Mouse (Mus musculus) kidney, adult 8-10 months (tissue): ENCODE measurements around the gene Tarbp2.
A peak's percentile ranks its signal among the peaks of the same experiment; 100 is the strongest.

Source experiments
- DNase-seq, 2 experiments: peaks; one replicate each; pipeline ENCODE4 v3.0.0; 2022

The Tarbp2 gene

DNA sequence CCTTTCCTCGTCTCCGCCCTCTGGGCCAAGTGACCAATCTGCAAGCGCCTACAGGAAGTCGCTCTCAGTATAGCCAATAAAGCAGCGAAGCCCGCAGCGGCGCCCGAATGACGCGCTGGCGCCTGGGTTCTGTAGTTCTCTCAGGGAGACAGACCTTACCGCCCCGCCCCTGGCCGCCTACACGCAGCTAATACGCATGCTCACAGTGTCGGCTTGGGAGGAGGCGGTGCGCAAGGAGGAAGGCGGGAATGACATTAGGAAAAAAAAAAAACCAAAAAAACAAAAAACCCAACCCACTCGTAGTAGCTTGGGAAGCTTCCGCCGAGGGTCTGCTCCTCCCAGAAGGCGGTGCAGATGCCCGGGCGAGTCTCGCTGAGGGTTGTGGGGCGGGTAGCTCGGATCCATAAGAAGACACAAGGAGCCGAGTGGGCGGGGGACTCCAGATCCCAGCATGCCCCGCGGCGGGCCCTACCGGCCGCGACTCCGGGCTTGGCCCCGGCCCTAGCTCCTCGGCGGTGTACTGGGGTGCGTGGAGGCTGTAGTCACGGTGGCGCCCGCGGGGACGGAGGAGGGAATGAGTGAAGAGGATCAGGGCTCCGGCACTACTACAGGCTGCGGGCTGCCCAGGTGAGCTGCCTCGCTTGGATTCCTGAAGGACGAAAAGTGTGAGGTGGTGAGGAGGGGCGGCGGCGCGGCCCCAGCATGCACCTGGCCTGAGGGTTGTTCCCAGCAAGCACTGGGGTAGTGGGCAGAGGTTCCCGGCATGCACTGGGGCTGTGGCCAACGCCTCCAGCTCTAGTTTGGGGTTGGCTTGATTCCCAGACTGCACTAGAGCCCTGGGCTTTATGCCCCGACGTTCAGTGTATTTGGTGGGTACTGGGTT is at the start of gene Tarbp2:
Tarbp2 (plus strand) TSS at position 217 of the 883 bp plus-strand sequence.
- DNase-seq: peak; percentile 100

DNA sequence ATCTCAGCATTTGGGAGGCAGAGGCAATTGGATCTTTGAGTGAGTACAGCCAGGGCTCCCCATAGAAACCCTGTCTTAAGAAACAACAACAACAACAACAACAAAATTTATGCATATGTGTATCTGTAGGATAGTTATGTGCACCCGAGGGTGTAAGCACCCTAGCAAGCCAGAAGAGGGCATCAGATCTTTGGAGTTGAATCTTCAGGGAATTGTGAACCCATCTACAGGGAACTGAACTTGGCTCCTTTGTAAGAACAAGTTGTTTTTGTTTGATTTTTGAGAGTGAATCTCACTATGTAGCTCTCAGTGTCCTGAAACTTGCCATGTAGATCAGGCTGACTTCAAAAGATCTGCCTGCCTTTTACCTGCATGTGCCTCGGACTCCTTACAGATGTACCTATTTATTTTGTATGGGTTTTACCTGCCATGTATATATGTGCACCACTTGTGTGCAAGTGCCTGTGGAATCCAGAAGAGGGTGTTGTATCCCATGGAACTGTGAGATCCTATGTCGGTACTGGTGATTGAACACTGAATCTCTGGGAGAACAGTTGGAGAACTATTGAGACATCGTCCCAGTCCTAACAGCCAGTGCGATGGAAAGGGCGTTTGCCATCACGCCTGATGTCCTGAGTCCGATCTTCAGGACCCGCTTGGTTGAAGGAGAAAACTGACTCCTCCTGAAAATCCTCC is 49.2 kb upstream of the Tarbp2 start:
- DNase-seq: no peak

DNA sequence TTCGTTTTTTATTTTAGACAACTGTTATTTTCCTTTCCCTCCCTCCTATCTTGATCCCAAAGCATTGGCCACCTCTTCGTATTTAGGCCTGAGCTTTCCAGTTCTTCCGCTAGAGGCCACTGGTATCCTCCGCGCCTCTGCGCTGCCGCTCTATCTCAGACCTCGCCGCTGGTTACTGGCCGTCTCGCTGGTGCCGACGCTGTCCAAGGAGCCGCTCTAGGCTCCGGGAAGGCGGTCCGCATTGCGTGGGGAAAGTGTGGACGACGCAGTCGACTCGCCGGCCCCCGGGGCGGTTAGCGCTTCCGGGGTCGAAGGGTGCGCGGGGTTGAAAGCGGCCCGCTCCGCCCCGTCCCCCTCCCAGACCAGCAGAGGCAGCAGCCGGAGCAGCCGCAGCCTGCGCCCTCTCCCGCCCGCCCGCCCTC is 47.8 kb upstream of the Tarbp2 start, which contains the start of gene Pcbp2:
Pcbp2 (plus strand) TSS at position 357 of the 422 bp plus-strand sequence.
- peak; percentile 96 for DNase-seq

DNA sequence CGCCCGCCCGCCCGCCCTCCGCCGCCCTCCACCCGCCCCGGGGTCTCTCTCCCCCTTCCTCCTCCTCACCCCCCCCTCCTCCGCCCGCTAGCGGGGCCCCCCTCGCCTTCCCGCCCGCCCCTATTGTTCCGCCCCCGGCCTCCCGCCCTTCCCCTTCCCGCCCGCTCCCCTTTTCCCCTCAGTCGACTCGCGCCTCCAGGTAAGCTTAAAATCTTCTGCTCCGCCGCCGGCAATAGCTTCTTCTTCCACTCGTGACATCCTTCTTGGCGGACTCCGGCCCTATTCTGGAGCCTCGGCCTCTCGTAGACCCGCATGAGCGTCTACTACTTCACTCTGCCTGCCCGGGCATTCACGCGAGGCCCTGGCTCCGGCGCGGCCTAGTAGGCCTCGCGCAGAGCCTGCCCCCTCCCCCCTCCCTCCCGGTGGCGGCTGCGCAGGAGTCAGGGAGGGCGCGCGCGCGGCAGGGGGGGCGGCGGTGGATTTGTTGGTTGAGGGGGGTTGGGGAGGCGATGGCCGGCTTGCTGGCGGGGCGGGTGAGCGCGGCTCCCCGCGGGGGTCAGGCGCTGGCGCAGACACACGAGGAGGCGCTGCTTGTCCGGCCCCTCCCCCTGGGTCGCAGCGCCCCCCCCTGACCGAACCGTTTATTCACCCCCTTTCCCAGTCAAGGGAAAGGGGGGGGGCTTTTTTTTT is 47.2 kb upstream of the Tarbp2 start:
- DNase-seq: peak; percentile 69 to 73

DNA sequence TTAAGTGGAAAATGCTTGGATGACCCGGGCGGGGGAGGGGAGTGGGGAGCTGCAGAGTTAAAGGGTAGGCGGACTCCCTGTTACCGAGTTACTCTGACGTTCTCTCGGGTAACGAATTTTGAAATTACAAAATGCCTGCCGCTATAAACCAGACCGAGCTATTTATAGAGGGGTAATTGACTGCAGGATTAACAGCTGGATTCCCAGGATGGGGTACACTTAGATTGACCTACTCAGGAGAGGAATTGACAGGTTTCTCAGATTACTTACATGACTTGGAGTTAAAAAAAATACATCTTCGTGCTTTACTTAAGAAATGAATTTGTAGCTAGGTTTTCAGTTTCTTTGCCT is 46.7 kb upstream of the Tarbp2 start:
- no peak for DNase-seq

DNA sequence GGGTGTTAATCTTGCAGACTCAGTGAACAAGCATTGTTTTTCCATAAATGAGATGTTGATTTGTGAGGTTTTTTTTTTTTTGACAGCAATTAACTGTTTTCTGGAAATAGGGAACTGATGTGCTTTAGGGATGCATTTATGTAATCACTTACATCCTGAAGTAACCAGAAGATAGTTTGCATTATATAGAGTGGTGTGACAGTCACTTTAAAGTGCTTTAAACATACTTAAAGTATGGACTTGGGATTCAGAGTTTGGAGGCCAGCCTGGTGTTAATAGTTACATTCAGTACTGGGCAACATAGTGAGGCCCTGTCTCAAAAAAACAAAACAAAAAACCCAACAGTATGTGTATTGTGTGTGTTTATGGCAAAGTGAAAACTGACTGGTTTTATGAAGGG is 46.3 kb upstream of the Tarbp2 start:
- no peak for DNase-seq

DNA sequence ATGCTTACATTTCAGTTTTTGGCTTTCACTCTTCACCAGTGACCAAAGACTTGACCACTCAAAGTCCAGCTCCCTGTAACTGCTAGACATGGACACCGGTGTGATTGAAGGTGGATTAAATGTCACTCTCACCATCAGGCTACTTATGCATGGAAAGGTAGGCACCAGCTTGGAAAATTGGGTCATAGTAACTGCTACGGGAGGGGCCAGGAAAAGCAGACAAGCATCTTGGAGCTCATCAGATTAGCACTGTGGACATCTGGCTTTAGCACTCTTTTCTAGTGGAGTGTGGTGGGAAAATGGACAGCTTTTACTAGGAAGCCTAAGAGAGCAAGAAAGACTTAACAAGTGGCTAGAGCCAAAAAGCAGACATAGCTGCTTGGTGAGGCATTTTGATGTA is 44.7 kb upstream of the Tarbp2 start:
- DNase-seq: no peak

DNA sequence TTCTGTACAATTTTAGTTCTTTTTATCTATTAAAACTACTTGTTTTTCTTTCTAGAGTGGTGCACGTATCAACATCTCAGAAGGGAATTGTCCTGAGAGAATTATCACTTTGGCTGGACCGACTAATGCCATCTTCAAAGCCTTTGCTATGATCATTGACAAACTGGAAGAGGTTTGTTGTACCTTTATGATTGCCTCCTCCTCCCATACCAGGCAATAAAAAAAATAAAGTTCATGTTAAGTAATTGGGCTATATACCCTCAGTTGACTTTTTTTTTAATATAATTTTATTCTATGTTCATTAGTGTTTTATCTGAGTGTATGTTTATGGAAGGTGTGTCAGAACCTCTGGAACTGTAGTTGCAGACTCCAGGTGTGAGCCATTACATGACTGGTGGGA is 43.5 kb upstream of the Tarbp2 start:
- no peak for DNase-seq

DNA sequence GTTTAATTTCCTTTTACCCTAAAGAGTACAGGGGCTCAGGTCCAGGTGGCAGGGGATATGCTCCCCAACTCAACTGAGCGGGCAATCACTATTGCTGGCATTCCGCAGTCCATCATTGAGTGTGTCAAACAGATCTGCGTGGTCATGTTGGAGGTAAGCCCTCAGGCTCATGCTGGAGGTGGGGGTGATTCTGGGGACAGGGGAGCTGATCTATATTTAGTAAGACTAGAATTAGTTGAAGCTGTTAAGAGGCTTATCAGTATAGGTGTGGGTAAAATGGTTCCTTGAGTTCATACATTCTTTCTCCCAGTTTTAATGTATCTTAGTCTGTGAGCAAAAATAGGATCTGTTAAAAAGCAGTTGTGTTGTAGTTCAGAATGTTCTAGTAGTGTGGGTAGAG is 34.9 kb upstream of the Tarbp2 start:
- DNase-seq: no peak

DNA sequence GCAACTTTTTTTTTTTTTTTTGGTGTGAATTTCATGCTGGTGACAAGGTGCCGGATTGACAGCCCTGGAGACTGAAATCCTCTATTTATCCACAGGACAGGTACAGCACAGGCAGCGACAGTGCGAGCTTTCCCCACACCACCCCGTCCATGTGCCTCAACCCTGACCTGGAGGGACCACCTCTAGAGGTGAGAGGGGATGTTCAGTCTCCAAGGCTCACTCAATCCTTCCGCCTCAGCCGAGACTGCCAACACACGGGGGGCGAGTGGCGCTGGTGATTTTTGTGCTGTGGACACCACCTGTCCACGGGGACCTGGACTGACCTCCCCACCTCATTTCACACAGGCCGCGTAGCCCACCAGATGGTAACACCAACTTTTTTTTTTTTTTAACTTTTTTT is 32.1 kb upstream of the Tarbp2 start:
- no peak for DNase-seq

DNA sequence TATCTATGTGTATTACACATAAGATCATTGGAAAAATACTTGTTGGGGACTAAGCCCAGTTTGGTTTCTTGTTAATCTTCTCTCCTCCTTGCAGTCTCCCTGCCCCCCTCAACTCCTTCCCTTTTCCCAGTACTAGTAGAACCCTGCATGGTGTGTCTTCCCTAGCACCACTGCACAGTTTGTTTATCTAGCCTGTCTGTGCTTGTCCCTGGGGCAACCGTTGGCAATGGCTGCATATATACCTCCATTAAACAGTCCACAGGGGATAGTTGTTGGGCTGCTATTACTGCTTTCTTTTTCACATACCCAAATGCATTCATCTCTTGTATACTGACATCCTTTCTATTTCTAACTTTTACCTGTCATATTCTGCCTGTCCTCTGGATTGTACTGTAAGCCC is 30.3 kb upstream of the Tarbp2 start:
- no peak for DNase-seq

DNA sequence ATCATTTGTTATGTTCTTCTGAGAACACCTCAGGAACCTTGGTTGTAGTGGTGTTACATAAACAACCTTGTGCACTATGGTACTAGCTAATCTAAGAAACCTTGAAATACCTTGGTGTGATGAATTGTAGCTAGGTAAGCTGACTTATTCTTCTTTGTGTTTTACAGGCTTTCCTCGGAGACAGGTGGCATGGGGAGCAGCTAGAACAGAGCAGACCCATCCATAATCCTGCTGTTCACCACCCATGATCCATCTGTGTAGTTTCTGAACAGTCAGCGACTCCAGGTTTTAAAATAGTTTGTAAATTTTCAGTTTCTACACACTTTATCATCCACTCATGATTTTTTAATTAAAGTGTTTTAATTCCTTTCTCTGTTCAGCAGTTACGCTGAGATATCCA is 19.7 kb upstream of the Tarbp2 start:
- DNase-seq: no peak

DNA sequence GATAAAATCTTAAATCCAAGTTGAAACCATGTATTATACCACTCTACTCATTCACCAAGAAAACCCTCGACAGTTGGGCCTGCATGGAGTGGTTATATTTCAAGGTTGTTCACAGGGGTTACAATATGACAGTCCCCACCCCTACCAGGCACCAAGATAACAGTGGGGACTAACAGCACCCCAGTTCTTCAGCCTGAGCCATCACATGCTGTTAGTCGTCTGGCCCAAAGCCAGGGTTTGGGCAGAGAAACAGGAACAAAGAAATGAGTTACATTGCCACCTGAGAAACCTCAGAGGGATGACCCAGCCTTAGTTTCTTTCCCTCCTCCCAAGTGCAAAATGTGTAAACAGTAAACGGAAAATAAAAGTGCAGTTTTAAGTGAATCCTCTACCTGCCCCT is 18.6 kb upstream of the Tarbp2 start:
- no peak for DNase-seq

DNA sequence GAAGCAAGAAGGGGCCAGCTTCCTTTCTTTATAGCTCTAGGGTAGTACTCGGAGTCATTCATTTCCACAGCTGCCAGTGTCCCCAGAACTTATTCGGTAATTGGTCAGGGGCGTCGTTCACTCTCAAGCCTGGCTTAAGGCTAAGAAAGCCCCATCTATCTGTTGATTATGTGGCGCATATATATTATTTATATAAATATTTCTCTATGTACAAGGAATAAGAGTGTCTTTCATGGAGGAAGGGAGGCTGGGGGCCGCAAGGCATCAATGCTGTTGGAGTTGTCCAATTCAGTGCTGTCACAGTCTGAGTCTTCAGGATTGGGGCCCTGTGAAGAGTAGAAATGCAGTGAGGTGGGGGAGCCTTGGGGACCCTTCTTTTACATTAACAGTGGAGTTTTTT is 18.1 kb upstream of the Tarbp2 start:
- DNase-seq: no peak

DNA sequence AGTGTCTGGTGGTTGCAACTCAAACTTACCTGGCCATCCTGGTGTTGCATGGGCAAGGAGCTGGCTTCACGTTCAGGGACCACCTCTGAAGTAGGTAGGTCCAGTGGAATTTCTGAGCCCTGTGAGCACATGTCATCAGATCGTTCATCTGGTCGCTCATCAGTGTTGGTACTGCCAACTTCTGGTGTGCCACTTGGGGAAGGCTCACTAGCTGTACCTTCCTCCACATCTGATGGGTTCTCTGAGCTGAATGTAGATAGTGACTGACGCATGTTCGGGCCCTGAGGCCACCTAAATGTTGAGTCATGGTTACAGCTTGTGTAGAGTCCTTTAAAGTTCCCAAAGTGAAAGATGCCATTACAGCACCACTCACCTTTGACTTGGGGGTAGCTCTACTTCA is 17.5 kb upstream of the Tarbp2 start:
- DNase-seq: no peak

DNA sequence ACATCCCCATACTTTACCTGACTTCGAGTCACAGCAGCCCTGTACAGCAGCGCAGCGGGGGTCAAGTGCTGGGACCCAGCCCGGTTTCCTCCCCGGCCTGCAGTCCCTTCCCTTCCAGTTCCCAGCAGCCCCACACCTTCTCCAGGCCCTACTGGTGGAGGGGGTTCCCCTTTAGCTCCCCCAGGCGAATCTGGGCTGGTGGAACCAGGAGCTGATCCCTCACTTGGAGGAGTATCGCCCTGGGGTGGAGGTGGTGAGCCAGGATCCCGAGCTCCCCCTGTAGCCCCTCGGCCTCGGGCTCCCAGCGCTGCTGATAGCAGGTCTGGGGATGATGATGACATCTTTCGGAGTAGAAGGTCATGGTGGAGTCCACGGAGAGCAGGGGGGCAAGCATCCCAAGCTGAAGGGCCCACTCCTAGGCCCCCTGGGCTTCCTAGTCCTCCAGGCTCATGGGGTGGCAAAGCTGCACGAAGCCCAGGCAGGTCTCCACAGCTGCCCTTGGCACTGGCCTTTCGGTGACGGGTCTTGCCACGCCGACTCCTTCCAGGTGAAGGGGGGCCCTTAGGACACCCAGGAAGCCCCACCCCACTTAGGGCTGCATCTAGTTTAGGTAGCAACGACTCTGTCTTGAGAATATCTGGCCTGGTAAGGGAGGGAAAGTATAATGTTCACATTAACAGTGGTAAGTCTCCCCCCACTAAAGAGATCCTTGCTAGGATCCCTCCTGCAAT is 16.7 kb upstream of the Tarbp2 start:
- no peak for DNase-seq

DNA sequence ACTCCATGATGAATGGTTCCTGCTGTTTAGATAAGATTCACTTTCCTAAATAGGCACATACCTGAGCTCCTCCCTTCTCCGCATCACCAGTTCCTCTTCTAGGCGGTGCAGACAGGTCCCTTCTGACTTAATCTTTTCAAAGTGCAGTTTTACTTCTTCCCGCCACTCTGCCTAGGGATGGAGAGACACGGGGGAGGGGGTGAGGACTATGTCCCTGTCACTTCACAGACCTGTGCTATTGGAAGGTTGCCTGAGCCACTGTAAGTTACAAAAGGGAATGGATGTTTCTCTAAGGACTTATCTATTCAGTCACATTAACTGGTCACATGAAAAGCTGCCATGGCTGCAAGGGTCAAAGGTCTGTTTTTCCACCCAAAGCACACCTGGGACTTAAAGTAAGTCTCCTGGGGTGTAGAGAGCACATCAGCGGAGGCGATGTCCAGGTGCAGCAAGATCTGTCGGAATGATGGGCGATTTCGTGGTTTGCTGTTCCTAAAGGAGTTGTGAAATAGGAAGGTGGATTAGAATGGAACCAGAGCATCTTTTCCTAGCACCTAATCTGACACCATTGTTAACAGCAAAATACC is 15.6 kb upstream of the Tarbp2 start:
- no peak for DNase-seq

DNA sequence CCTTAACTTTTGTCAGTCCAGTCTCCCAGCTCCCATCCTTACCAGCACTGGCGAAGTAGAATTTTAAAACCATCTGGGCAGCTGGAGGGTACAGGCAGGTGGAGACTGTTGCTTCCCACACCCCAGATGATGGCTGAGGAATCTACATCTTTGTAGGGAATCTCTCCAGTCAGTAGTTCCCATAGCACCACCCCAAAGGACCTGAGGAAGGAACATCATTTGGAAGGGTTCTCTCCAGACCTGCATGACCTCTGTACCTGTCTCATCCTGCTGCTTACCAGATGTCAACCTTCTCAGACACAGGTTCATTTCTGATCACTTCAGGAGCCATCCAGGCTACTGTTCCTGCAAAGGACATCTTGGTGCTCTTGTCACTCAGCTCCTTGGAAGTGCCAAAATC is 14.5 kb upstream of the Tarbp2 start, which contains the start of gene Gm10337:
Gm10337 (plus strand) TSS at position 276 of the 400 bp plus-strand sequence.
- no peak for DNase-seq

DNA sequence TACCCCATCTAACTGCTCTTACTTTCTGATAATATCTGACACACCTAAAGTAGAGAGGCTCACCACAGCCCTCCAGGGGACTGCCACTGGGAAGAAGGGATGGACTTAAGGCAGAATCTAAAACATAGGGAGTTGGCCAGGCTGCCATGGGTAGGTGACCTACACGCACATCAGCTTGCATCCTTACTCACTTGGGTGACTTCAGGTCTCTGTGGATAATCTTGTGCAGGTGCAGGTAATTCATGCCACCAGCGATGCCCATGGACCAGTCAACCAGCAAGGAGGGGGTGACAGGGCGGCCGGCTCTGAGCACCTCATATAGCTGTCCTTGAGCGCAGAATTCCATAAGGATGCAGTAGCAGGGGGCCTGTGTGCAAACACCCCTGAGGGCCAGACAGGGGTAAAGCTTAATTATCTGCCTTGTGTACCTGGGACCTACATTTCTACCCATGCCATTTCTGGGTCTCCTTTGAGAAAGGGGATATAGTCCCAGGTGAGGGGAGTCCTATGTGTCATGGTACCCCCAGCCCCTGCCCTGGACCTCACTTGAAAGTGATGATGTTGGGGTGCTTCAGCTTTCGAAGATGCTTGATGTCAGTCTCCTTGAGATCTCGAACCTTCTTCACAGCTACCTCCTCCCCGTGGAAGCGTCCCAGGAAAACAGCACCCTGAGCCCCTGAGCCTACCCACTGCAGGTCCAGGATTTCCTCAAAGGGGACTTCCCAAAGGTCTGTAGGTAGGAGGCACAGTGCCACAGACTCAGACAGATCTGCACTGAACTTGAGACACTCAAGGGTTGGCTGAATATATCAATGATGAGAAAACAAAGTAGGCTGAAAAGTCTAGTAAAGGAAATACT is 13.8 kb upstream of the Tarbp2 start:
- no peak for DNase-seq

DNA sequence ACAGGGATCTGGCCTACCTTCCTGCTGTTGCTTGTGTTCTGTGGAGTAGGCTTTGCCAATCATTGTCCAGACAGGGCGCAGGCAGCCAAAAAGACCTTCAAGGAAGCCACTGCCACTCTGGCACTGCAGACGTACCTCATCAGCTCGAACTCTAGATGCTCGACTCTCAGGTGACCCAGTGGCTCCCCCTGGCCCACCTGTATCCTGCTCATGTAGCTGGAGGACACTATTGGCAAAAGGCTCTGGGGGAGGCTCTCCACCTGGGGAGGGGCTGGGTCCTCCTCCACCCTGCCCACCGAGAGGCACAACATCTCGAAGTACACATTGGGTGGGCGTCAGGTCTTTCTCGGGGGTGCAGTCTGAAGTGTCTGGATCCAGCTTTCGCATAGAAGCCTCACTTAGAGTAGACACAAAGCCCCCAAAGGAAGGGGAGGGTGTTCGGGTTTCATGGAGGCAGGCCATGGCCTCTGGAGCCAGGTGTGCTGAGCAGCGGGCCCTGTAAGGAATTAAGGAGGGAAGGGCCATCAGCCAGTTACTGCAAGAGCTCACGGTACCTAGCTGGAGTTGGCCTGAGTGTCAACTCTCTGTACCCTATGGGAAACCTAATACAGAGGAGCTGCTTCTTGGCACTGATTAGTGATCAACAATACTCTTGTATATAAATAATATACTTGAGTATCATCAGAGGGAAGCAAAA is 12.8 kb upstream of the Tarbp2 start:
- DNase-seq: no peak
